Mouse (Mus musculus): ENCODE results near the gene Haus6. TPM values are rescaled to one million over a fixed set of nuclear protein-coding genes. Genes with fewer than 3 reads are reported as not detected.
"Not testable (repeated sequence)": the region's sequence is repeated elsewhere in the genome, so short reads cannot be mapped to it uniquely, and the experiment has no call there.

Haus6 gene
- 10 to 100 TPM in 3 of 4 experiments, 1 to 10 TPM in 1; 9.0 to 11.0 (median 10.5) TPM for total RNA-seq (2022)

DNA sequence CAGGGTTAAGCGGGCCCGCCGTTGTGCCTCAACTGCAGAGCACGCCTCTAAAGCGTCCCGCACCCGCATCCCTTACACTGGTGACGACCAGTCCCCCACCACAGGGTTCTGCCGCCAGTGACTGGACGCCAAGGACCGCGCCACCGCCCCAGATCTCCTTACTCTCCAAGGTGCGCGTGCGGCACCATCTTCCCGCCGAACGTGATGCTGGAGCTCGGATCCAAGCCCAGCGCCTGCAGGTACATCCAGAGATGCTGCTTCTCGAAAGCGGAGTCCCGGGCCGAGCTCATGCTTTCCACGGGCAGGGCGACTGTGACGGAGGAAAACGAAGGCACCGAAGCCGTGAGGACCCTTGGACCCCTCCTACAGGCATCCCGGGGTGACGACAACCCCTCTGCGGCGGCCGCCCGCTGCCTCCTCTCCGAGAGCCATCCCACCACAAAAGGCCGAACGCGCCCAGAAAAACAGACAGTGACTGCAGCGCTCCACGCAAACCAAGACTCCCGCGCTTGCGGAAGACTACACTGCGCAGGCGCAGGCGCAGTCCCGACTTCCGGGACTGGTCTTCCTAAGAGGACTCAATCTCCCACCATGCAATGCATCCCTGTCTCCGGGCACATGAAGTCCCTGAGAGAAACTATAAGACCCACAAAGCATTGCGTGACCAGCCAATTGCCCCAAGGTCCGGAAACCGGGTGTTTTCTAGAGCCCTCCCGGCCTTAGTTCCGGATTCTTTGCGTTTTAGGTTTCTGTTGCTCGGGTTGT lies at the start of gene Haus6:
Gene Haus6 (minus strand): TSS at position 532 of the 765 bp plus-strand sequence.
- peak; percentile 76 to 96 for DNase-seq (ENCODE audit: low spot score in 2 of 2)

DNA sequence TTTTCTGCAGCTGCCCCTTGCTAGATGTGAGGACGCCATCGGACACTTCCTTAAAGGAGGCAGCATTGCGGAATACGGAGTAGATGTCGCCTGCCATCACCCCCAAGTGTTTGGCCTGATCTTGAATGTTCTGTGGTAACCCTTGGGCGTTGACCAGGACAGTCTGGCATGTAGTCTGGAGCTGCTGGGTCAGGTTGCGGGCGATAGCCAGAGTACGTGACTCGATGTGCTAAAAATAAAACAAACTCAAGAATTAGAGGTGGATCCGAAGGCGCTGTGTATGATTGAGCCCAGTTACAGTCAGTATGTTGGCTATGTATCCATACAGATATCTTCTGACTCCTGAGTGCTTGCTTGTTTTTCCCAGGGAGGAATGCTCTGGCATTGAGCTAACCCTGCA lies 45.3 kb upstream of the Haus6 start:
- DNase-seq (ENCODE audit: low spot score in 2 of 2) = no peak

DNA sequence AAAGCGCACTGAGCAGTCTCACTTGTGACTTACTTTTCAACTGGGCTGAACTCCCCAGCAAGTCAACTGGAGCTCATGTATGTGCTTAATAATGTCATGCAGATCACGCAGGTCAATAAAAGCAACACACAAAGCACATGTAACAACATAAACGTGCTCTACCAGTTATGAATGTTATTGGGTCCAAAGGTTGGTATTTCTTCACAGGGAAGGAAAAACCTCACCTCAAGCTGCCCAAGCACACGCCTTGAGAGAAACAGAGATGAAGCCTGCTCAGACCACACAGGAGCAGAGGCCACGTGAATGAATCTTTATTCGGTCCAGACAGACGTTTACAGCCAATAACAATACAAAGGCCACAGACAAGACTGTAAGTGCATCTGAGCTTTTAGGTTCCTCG lies 44.6 kb upstream of the Haus6 start:
- not testable (repeated sequence) for DNase-seq (ENCODE audit: low spot score in 2 of 2)

DNA sequence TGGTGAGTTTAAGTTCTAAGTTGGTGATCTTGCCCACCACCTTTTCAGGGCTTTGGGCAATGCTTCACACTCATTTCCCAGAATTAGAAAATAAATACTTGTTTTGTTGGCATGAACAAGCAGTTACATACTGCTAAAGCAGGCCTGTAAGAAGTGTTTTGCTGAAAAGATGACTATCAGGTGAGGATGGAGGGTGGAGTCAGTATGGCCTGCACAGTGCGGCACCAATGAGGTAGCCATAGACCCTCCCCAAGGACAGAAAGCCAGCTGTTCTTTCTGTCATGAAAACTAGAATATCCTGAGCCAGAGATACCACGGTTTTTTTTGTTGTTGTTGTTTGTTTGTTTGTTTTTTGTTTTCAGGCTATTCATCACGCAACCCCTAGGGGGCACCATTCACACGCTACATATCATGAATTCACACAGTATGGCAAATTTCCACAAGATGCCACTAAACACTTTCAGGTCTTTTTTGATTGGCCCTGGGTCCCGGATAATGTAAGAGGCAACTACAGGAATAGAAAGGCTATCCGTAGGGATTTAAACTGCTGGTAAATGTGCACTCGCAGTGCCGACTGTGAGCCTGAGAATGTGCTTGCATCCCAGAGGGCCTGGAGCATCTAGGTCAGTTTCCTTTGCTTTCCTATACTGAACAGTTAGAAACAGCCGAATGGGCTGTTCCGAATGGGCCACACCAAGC lies 40.0 kb upstream of the Haus6 start:
- no peak for DNase-seq (ENCODE audit: low spot score in 2 of 2)

DNA sequence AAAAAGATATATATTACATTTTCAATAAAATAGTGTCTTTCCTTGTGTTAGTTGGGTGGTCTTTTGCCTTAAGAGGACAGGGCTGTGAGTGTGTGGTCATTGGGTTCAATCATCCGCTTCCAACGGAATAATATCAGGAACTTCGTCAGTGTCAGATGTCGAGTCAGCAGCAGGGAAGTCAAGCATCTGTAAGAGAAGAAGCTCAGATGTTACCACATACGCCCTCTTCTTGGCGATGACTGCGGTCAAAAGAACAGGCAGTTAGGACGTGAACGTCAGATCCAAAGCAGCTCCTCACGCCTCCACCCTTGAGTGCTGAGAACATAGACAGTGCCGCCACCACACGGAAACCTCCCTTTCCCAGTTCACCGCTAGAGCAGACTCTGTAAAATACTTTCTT lies 36.5 kb upstream of the Haus6 start:
- DNase-seq (ENCODE audit: low spot score in 2 of 2) = not testable (repeated sequence)

DNA sequence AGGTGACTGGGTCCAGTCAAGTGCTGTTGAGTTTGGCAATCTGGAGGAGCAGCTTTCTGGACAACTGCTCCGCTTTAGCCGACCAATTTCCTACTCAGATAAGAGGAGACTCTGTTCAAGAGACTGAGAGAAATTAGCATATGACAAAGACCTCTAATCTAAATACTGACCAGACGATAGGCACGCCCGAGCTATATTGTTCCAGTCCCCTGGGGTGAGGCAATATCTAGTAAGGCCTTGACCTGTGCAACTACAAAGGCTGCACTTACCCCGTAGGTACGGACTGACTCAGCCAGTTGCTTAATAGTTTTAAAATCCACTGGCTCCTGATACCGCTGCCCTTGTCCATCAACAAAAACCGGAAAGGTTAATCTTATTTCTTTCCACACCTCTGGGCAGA lies 25.7 kb upstream of the Haus6 start:
- not testable (repeated sequence) for DNase-seq (ENCODE audit: low spot score in 2 of 2)

DNA sequence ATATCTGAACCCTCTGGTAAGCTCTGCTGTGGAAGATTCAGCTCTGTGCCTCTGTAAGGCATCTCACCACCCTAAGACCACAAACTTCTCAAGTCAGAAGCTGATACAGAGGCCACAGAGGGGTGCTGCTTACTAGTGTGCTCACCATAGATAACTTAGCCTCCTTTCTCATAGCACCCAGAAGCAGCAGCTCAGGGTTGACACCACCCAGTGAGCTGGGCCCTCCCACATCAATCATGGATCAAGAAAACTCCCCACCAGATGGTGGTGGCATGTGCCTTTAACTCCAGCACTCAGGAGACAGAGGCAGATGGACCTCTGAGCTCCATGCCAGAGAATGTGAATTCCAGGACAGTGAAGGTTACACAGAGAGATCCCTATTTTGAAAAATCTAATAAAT lies 23.0 kb upstream of the Haus6 start:
- not testable (repeated sequence) for DNase-seq (ENCODE audit: low spot score in 2 of 2)

DNA sequence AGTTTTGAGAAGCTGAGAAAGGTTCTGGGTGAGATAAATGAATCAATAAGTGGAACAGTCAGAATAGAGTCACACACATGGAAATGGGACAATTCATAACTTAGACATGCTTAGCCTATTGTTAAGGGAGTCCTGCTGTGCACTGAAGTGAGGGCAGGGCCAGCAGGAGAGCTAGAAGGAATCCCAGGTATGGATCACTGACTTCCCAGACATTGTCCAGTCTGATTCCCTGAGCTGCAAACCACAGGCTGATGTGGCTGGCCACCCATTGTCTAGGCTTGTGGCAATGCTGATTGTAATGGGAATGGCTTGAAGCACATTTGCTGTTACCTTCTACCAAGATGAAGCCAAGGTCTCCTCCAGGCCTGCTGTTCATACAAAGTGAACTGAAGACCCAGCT lies 22.5 kb upstream of the Haus6 start:
- not testable (repeated sequence) for DNase-seq (ENCODE audit: low spot score in 2 of 2)

DNA sequence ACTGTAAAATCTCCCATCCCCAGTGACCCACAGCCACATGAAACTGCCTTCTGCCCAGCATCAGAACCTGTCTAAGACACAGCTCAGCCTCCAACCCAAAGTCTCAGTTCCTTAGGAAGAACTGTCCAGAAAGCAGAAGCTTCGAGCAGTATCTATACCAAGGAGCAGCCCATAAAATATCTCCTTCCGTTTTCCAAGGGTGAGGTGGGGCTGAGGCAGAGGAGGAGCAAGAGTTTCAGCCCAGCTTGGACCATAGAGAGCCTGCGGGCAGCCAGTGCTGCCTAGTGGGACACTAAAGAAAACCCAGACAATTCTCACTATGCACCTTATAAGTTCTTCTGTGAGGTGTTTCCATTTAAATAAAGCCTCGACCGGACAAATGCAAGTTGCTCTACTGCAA lies 20.7 kb upstream of the Haus6 start:
- not testable (repeated sequence) for DNase-seq (ENCODE audit: low spot score in 2 of 2)

DNA sequence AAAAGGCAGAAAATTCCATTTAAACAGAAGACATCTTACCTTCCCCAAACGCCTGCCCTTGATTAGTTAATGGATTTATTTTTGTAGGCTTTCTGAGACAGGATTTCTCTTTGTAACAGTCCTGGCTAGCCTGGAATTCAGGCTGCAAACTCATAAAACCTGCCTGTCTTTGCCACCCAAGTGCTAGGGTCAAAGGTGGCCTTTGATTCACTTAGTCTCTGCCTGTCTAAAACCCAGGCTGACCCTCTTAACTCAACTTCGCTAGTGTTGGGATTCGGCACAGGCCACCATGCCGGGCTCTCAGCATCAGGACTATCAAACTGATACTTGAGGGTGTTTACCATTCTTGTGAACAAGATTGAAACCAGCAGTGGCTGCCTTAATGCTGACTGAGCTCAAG lies 20.0 kb upstream of the Haus6 start:
- no peak for DNase-seq (ENCODE audit: low spot score in 2 of 2)

DNA sequence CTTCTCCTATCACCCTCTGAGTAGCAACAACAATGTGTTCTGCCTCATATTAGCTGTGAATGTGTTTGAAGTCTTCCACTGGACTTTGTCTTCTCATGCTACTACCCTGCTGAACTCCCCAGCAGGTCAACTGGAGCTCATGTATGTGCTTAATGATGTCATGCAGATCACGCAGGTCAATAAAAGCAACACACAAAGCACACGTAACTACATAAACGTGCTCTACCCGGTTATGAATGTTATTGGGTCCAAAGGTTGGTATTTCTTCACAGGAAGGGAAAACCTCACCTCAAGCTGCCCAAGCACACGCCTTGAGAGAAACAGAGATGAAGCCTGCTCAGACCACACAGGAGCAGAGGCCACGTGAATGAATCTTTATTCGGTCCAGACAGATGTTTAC lies 14.6 kb upstream of the Haus6 start:
- DNase-seq (ENCODE audit: low spot score in 2 of 2) = not testable (repeated sequence)

DNA sequence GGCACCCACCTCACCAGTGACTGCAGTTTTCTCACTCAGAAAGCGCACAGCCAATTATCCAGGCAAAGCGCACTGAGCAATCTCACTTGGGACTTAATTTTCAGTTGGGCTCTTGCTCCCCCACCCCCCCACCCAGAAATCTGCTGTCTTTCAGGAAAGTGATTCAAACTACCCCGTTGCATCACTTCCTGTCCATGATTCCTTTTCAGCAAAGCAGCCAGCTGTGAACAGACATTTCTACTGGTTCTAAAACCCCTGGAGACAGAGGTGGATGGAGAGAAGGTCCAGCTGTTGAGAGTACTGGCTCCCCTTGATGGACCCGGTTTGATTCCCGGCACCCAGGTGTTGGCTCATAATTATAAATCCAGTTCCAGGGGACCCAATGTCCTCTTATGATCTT lies 13.6 kb upstream of the Haus6 start:
- no peak for DNase-seq (ENCODE audit: low spot score in 2 of 2)

DNA sequence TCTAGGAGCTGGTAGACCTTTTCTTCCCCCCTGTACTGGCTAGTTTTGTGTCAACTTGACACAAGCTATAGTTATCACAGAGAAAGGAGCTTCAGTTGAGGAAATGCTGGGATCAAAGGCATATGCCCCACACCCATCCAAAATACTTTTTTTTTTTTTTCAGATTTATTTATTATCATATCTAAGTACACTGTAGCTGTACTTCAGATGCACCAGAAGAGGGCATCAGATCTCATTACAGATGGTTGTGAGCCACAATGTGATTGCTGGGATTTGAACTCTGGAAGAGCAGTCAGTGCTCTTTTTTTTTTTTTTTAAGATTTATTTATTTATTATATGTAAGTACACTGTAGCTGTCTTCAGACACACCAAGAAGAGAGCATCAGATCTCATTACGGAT lies 10.7 kb upstream of the Haus6 start:
- DNase-seq (ENCODE audit: low spot score in 2 of 2) = not testable (repeated sequence)

DNA sequence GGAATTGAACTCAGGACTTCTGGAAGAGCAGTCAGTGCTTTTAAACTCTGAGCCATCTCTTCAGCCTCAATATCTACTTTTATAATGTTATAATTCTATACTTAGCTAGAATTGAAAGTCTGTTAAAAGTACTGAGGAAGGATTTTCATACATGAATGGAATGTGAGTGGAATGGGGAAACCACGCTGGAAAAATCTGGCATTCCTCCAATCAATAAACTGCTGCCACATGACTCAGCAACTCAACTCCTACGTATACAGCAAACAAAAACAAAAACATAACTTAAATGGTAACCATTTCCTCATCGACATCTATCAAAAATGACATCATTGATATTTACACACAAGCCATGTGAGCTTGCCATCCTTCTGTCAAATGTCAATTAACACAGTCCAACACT lies 10.3 kb upstream of the Haus6 start:
- no peak for DNase-seq (ENCODE audit: low spot score in 2 of 2)

DNA sequence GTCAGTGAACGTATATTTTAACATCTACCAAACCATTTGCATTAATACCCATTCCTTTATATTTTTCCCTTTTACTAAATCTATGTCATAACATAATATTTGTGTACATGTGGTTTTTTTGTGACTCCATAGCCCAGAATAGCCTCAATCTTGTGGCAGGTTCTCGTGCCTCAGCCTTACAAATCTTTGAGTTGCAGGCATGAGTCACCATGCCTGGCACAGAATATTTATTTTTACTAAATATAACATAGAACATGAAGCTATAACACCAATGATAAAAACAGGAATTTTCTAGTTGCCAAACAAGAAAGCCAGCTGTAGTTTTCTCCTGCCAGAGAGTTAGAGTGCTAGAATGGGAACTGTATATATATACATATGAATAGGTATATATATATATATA lies 8.7 kb upstream of the Haus6 start:
- DNase-seq (ENCODE audit: low spot score in 2 of 2) = peak in 1 of 2 experiments; percentile 10

DNA sequence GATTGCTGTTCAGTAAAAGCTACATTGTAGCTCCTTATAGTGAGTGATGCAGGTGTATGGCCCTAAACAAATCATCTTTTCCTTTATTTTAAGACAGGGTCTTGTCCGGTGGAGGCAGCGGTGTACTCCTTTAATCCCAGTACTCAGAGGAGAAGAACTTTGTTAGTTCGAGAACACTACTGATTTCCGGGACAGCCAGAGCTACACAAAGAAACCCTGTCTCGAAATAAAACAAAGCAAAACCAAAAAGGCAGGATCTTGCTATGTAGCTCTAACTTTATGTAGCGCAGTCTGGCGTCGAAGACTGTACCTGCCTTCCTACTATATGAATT lies 400 bp upstream of the Haus6 start:
- no peak for DNase-seq (ENCODE audit: low spot score in 2 of 2)

DNA sequence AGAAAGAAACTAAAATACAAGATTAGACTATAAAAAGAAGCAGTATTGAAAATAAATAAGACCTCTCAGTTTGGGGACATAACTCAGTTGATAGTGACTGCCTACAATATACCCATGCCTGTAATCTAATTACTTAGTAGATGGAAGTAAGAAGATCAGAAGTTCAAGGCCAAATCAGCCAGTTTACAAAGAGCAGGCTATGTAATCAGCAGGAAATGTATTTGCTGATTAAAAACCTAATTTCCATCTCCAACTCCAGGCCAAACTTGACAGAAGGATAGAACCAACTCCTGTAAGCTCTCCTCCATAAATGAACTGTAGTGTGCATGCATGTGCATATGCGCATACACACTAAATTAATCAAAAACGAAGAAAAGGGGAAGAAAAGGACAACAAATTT lies 20.6 kb downstream of the Haus6 start:
- no peak for DNase-seq (ENCODE audit: low spot score in 2 of 2)

DNA sequence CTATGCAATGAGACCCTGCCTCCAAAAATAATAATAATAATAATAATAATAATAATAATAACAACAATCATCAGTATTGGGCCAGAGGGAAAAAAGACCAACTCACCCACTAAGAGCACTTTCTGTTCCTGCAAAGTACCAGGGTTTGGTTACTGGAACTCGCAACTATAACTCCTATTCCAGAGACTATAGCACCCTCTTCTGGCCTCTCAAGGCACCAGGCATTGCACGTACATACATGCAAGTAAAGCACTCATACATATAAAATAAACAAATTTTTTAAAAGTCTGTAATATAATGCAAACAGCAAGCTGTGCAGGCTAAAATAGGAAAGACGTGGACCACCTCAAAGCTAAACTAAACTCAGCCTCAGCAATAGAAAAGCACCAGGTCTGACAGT lies 23.6 kb downstream of the Haus6 start:
- DNase-seq (ENCODE audit: low spot score in 2 of 2) = no peak

DNA sequence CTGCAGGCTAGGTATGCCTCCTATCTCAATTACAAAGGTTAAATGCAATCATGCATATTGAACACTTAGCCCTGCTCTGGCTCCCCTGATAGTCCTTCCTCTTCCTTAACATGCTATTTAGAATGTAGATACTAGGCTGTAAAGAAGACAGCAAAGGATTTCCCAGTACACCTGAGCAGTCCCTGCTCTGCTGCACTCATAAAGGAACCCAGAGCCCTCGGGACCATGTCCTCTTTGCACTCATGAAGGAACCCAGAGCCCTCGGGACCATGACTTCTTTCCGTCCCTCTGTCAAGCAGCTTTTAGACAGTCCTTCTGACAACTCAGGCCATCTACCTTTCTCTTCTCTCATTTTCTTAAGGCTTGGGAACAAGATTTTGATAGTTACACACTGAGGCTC lies 31.3 kb downstream of the Haus6 start:
- DNase-seq (ENCODE audit: low spot score in 2 of 2) = no peak

DNA sequence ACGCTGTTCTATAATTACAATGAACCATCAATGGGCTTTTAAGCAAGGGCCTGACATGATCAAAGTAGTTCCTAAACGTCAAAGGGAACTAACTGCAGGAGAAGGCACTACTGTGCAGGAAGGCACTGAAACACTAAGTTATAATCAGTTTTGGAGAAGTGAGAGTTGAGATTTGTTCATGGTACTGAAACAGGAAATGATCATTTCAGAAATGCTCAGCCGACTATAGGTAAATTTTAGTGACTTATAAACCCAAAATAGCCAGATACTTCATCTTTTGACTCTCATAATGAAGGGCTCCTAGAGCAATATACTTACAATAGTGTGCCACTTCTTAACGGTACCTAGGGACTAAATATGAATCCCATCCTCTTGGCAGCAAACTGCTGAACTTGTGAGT lies 31.8 kb downstream of the Haus6 start:
- DNase-seq (ENCODE audit: low spot score in 2 of 2) = no peak

DNA sequence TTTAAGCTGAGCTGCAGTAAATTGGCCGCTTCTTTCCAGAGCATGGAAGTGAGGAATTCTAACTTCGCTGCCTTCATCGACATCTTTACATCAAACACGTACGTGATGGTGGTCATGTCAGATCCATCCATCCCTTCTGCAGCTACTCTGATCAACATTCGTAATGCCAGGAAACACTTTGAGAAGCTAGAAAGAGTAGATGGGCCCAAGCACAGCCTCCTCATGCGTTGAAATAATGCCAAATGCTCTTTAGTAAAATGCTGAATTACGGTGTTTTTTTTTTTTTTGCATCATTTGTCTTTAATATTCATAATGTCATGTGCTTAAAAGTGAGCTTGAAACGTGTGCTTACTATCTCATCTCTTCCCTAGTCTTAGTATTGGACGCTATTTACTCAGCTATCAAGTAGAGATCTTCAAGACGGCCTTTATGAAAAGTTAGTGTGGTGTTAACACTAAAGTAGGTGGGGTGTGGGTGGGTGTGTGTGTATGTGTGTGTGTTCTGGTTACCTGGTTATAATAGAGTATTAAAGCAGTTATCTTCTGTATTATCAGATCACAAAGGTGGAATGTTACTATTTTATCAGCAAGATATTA lies 35.1 kb downstream of the Haus6 start:
- no peak for DNase-seq (ENCODE audit: low spot score in 2 of 2)

DNA sequence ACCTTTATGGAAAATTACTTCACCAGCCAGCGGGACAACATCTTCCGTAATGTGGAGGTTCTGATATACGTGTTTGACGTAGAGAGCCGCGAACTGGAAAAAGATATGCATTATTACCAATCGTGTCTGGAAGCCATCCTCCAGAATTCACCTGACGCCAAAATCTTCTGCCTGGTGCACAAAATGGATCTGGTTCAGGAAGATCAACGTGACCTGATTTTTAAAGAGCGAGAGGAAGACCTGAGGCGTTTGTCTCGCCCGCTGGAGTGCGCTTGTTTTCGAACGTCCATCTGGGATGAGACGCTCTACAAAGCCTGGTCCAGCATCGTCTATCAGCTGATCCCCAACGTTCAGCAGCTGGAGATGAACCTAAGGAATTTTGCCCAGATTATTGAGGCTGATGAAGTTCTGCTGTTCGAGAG lies 35.7 kb downstream of the Haus6 start:
- peak in 1 of 2 experiments; percentile 30 for DNase-seq (ENCODE audit: low spot score in 2 of 2)
